Mouse (Mus musculus): ENCODE measurements around the gene Adar.
A peak's percentile ranks its signal among the peaks of the same experiment; 100 is the strongest.

Adar gene

DNA sequence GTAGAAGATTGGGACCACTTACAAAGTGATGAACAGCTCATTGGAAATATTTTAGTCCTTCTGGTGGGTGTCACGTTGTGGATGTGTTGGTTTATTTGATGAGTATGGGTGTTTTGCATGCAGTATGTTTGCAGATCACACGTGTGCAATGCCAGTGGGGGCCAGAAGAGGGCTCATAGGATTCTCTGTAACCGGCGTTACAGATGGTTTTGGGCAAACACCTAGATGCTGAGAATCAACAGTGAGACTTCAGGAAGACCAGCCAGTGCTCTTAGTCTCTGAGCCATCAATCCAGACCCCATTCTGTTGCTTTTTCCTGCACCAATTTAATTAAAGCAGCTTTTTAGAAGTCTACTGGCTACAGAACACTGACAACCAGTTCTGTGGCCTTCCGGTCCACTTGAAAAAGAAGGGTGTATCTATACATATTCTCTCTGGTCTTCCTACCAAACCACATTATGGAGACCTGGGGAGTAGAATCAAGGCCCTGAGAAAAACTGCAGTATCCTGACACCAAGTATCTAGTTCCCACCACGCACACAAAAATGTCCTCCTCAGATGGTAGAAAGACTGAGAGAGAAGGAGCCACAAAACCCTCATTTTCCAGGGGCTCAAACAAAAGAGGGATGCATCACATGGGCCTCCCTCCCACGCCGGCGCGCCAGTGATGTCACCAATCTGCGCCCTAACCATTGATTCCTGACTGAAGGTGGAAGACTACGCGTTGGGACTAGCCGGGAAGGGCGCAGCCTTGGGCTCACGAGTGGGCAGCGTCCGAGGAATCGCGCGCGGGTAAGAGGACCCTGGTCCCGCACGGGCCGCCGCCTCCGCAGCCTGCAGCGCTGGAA is at the start of gene Adar:
Gene Adar (plus strand): TSS at position 664 of the 848 bp plus-strand sequence.
- peak; percentile 74 for DNase-seq (ENCODE audit: low spot score)

DNA sequence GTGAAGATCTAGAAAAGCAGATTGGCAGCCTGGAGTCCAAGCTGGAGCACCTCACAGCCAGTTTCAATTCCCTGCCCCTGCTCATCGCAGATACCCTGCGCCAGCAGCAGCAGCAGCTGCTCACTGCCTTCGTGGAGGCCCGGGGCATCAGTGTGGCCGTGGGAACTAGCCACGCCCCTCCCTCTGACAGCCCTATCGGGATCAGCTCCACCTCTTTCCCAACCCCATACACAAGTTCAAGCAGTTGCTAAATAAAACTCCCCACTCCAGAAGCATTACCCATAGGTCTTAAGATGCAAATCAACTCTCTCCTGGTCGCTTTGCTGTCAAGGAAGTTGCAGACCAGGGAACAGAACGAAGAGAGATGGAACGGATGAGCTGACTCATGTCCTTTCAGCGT is 47.7 kb upstream of the Adar start:
- no peak for DNase-seq (ENCODE audit: low spot score)

DNA sequence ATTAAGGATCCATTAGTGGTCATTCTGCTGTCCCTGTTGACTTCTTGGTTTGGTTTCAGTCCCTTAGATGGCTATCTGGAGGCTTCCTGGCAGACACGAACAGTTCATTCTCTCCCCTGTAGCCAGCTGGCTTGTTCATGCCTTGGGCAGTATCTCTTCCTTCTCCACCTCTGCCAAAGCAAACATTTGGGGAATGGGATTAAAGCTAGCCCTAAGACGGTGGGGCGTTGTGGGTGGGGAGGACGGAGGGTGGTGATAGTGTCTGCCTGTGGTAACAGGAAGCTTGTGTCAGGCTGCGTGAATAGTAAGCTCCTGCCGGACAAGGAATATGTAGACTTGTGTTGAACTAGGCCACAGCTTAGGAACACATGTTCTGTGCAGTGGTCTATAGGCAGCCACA is 43.5 kb upstream of the Adar start:
- DNase-seq (ENCODE audit: low spot score) = no peak

DNA sequence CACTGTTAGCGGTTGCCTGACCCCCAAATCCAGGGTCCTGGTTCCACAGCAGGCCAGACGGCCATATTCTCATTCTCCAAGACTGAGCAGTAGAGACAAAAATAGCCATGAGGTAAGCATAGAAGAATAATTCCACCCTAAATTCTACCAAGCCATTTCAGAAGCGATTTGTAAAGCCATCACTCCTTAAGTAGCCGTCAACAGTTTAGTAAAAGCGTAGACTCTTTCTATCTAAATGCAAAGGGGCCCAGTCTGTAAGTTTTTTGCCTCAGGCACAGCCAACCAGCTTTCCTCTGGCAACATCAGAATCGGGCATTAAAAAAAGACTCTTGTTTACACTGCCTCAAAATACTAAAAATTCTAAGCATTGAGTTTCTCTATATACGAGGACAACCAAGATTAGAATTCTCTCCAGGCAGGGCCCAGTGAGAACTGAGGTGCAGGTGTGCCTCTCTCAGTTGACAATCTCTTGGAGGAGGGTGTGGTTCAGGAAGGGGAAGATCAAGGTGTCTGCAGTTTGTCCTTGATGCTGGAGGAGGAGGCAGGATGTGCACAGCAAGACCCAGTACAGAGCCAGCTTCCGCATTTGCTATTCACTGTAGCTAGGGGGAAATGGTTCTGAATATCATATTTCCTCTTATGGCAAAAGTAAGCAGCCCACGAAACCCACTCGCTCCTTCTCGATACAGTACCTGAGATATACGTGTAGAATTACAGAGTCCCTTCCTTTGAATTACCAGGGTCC is 42.1 kb upstream of the Adar start:
- no peak for DNase-seq (ENCODE audit: low spot score)

DNA sequence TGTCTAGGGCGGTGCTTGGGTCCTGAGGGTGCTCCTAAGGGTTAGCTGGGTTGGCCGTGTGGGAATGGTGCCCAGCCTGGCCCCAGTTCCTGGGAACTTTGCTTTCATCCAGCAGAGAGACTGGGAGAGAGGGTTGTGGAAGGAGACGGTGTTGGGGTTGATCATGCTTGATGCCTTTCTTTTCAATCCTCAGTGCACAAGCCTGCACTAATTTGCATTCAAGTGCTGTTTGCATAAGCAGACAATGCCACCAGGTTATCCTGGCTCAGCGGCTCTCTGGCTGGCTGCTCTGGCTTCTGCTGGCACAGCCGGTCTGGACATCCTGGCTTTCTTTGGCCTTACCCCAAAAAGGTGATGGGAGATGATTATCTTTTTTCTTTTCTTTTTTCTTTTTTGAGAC is 37.2 kb upstream of the Adar start:
- DNase-seq (ENCODE audit: low spot score) = no peak

DNA sequence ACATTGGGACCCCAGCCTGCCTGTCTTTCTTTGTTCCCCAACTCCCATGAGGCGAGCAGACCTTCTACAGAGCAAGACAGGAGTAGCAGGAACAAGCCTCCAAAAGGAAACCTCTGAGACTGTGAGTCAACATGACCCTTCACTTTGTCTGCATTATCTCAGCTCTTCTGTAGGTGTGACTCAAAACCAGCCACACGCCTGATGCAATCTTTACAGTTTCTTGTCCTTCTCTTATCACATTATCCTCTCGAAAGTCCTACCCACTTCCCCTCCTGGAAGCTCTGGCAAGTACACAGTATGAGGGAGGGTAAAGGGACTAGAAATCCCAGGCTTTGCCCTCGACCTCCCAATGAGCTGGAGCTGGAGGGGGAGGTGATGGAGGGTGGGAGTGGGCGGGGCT is 28.8 kb upstream of the Adar start:
- no peak for DNase-seq (ENCODE audit: low spot score)

DNA sequence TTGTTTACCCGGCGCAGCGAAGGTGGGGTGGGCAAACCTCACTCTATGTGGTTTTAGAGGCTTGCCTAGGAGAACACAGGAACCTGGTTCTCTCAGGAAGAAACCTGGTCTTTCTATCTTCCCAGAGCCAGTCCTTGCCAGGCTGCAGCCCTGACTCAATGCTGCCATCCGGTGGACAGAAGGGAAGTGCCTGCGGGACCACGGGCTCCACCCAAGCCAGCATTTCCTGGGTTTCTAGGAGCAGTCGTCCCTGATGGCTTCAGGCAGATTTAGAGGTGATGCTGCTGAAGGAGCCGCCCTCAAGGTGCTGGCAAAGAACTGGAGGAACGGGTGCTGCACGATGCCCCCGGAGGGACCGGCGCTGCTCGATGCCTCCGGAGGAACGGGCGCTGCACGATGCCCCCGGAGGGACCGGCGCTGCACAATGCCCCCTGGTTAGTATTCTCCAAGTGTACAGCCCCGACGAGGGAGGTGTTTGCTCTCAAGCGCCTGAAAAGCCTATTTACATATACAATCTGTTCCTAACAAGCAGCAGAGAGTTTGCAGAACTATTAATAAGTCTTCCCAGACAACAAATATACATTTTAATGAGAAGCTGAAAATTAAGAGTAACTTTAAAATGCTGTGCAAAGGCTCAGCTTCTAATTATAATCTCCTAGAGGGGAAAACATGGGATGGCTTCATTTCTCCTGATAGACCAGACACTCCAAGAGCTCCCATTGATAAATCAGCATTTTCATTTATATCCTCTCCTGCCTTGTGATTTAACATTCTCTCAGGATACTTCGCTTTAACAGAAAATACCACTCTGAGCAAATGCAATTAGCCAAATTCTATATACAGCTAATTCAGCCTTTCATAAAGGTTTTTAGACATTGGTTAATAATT is 25.9 kb upstream of the Adar start:
- DNase-seq (ENCODE audit: low spot score) = peak; percentile 87

DNA sequence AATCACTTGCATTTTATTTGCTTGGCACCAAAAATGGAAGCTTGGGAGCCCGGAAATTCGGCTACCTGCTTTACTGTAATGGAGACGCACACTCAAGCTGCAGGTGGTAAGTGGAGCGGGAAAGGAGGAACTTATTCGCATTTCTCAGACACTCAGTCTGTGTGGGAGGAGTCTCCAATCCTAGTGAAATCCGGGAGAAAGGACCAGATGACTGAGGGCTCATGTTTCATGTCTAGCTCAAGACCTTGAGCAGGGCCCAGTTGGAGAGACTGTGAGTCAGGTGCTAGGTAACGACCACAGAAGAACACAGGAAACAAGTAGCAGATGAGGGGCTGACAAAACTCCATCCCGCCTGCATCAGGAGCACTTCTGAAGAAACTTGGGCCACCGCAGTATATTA is 23.0 kb upstream of the Adar start:
- no peak for DNase-seq (ENCODE audit: low spot score)

DNA sequence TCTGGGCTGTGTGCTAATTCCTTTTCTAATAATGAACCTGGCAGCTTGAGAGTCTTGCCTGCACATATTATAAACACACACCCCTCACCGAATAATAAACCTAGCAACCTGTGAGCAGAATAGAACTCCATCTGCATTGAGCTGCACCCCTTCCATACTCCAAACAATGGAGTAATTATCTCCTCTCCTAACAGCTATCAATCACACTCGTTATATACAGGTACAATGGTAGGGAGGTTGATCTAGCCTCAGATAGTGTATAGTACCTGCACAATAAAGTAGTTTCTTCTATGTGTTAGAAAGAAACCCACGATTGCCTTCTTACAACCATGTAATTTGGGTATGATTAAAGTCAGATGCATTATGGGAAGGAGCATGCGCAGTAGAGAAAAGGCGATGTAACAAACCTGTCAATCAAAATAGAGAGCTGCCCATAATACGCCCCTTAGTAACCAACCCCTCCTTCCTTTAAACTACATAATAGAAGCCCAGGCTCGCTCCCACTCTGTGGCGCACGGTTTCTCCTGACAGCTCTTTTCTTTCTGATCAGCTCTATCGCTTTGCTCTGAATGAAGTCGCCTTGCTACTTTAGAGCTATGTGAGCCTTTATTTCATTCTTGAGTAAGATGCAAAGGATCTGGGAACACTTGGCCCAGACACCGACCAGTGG is 18.5 kb upstream of the Adar start:
- no peak for DNase-seq (ENCODE audit: low spot score)

DNA sequence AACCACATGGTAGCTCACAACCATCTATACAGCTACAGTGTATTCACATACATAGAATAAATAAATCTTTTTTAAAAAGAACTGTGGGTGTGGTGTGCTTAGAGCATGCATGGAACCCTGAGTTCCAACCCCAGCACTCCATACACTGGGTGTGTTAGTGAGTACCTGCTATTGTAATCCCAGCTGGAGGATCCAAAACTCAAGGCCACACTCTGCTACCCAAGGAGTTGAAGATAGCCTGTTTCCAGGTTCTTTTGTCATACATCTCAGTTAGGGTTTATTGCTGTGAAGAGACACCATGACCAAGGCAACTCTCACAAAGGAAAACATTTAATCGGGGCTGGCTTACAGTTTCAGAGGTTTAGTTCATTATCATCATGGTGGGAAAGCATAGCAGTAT is 15.9 kb upstream of the Adar start:
- DNase-seq (ENCODE audit: low spot score) = no peak

DNA sequence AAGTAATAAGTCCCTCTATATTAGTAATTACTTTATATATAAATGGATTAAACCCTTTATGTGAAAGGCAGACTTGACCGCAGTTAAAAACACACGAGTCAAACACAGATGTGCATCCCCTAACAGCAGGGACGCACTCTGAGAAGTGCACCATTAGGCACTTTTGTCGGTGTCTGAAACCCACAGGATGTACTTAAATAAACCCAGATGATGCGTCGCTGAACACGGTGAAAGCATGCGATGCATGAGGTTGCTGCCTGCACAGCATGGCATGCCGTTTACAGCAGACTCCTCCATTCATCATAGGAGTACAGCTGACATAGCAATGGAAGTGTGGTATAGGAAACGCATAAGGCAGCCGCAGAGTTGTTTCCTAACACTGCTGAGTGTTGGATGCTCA is 14.4 kb upstream of the Adar start:
- no peak for DNase-seq (ENCODE audit: low spot score)

DNA sequence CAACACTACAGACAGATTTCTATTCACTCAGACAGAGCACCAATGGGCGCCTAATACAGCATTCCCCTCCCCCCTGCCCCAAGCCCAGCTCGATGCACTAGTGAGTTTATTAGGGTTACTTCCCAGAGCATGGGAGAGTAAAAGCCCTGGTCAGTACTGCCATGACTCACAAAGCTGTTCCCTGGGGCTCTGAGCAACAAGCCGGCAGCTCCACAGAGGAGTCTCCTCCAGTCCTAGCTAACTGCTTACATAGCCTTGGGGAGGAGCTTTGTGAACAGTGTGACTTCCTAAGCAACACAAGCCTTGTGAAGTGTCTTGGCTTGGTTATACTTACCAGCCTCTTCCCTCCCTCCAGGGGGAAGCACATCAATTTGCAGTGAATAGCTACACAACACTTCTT is 11.2 kb upstream of the Adar start:
- DNase-seq (ENCODE audit: low spot score) = no peak

DNA sequence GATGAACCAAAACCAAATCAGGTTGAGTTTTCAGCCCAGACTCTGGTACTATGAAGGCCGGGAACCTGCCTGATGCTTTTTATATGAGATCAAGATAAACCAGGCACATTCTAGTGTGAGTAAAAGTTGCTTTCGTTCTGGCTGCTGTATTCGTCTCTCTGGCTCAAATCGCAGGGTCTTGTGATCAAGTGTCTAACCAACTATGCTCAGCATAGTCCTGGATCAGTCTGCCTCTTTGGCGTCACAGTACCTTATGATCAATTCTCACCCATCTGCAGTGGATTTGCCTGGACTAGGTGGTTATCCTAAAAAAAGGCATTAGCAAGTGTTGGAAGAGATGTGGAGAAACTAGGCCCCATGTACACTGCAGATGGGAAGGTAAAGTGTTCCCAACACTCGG is 10.8 kb upstream of the Adar start:
- no peak for DNase-seq (ENCODE audit: low spot score)

DNA sequence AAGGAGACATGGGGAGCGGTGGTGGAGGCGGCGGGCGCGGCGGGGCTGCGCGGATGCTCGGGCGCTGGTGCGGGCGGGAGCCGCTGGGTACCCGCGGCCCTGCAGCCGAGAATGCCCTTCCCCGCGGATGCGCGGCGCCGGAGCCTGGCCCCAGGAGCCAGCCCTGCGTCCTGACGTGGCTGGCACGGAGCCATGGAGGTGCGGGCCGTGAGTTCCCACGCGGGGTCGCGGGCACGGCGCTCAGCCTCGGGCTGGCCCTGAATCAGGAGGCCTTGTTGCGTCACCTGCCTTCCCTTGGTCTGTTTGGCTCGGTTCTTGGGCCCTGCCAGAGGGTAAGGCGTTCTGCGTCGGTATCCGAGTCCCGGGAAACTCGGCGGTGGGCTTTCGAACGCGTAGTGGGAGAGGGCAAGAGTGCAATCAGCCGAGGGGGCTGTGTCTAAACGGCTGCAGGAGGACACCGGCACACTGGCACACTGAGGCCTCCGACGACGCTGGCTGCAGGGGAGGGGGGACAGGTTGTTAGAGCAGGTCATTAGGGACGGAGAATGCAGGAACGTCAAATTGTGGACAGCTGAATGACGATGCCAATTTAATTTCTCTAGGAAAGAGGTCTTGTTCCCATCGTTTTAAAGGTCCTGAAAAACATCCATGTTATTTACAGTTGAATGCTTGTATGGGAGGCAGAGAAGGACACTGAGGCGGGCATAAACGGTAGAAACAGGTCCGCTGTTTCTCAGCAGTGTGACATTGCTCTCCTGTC is 565 bp downstream of the Adar start:
- DNase-seq (ENCODE audit: low spot score) = no peak

DNA sequence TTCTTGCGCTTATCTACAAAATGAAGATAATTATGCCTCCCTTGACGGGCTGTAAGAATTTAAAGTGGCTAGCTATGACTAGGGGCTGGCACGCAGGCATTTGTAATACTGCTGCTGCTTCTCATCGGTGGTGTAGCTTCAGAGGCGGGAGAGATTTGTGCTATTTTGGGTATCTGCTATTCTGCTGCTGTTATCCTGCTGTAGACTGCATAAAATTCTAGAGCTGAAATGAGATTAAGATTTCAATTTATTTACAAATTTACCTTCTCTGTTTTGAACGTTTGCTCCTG is 1.1 kb downstream of the Adar start:
- no peak for DNase-seq (ENCODE audit: low spot score)

DNA sequence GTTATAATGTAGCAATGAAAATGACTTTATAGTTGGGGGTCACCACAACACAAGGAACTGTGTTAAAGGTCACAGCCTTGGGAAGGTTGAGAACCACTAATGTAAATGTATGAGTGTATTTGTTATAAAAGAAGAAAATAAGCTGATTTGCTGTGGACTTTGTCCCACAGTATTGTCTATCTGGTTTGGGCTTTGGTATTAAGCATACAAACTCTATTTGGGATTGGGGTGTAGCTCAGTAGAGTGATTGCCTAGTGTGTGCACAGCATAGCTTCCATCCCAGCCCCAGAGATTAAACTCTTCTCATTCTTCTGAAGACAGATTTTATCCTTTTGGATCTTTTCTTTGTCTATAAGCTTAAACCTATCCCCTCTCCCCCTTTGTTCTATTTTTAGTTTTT is 7.2 kb downstream of the Adar start:
- DNase-seq (ENCODE audit: low spot score) = no peak

DNA sequence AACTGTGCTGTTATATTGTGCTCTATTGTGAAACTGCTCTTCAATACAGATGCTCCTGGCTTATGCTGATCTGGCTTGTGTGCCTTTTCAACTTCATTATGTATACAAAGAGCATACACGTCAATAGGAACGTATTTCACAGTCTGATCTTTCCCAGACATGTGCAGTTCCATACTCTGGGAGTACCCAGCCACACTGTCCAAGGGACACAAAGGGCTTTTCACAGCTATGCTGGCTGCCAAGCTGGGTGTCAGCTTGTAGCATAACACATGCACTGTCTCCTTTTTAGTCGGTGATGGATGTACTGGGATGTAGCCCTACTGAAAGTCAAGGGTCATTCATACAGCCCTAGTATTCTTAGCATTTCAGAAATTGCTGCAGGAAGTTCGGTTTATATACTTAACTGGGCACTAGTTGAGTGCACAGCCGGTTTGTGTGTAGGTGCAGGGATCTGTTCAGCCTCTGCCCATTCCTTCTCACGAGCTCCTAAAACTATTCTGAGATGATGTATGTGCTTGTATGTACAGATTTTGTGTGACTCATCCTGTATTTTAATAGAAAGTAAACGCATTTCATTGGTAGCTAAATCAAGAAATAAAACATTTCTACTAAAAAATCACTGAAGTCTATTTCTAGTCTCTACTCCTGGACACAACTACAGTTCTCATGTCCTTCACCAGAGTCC is 8.7 kb downstream of the Adar start:
- DNase-seq (ENCODE audit: low spot score) = no peak

DNA sequence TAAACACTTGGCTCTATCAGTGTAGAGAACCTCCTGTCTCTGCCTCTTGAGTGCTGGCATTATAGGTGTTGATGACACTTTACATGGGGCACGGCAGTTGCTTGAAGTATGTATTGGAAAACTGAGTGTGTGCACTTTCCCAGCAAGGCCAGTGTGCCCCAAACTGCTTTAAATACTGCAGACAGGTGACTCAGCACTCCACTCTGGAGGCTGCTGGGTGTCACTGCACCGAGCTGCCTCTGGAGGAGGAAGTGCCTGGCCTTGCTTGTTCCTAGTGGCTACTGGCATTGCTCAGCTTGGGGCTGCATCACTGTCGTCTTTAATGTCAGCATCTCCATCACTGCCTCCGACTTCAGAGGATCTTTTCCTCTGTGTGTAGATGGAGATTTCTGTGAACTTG is 12.2 kb downstream of the Adar start:
- DNase-seq (ENCODE audit: low spot score) = peak; percentile 42

DNA sequence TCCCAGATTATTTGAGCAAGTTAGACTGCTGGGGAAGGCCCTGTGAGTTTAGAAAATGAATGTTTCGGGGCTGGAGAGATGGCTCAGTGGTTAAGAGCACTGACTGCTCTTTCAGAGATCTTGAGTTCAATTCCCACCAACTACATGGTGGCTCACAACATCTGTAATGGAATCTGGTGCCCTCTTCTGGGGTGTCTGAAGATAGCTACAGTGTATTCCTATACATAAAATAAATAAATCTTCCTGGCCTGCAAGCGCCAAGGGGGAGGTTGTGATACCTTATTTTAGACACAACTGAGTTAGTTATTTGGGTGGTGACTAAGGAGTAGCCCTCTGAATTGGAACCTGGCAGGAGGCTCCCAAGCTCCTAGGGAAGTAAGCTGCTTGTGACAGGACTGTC is 14.0 kb downstream of the Adar start:
- no peak for DNase-seq (ENCODE audit: low spot score)

DNA sequence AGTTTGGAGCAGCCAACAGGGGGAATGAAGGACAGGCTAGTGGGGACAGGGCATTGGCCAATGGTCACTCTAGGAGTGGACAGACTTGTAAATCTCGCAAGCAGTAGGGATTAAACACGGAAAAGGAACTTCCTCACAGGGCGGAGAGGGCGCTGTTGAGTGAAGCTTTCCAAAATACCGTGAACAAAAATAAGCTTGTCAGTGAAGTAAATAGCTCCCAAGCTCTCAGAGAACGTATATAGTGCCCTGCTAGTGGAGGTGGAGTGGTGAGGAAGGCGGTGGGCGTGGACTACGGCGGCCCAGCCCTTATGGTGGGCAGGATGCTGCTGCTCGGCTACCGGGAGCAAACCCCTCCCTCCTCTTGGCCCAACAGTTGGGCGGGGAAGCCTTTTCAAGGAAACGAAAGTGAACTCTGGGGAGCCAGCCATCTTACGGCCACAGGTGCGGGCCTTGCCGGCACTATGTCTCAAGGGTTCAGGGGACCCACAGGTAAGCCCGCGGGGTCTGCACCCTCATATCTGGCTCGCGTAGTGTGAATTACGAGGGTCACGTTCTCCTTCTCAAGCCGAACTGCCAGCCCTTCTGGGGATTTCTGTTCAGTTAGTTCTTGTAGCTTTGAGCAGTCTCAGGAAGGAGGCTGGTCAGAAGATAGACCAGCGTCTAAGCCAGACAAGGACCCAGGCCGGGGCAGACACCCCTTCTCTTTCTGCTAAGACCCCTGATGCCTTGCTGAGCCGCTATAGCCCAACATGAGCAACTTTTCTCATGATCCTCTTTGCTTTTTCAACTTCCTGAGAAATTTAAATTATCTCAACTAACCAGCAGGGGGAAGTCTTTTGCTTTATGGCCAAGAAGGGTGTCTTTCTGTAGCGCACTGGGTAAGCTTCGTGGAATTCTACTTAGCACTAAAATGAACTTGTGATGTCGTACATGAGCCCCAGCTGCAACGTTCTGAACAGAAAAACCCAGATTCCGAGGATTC is 15.8 kb downstream of the Adar start:
- DNase-seq (ENCODE audit: low spot score) = peak; percentile 65

Measured in ovary, postnatal 14 days (tissue).